Mouse (Mus musculus): ENCODE results near the gene Rusc1.

Gene Rusc1

GRCm38 (mm10) chr3:89093175-89093574 is at the start of gene Rusc1:
Gene Rusc1, minus strand, starts transcription at chr3:89093311.
- DNase-seq = peak; percentile 77 to 78

DNA sequence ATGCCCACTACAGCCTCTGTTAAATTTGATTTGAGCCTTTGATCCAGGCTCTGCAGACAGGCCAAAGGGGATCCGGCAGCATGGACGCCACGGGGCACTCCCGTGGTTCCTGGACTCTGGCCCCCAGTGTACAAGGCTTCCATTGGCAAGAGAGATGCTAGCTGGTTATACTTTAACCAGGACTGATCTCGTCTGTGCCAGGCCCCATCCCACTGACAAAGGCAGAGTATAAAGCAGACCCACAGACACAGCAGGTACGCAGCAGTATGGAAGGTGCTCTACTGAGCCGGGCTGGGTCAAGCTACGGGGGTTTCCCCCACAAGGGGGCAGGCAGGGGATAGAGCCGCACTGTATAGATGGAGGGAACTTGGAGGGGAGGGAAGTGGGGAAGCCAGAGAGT is 43.3 kb upstream of the Rusc1 start:
- DNase-seq = peak; percentile 89 to 90

- DNase-seq = no peak
These were observed 42.8 kb upstream of the Rusc1 start, which contains the start of gene Pklr for GRCm38 (mm10) chr3:89135958-89136357. Gene Pklr, plus strand, starts transcription at chr3:89136142.

DNA sequence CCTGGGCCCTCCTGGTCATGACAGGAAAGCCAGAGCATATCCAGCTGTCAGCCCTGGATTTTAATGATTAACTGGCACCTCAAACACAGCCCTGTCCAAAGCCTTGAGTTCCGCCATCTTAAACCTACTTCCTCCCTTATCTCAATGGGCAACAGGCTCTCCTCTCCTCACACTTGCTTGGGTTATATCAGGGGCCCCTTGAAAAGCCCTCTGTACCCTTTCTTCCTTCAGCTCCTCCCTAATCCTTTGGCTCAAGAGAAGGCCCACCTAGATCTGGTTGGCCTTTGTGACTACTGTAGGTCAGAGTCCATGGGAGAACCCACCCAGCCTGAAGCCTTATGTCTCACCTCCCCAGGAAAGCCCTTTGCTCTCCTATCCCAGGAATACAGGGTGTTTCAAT is 40.6 kb upstream of the Rusc1 start:
- DNase-seq = no peak

GRCm38 (mm10) chr3:89133063-89133450 is 39.9 kb upstream of the Rusc1 start:
- DNase-seq = no peak

- no peak for DNase-seq
These were observed 39.4 kb upstream of the Rusc1 start for GRCm38 (mm10) chr3:89132285-89133062.

DNA sequence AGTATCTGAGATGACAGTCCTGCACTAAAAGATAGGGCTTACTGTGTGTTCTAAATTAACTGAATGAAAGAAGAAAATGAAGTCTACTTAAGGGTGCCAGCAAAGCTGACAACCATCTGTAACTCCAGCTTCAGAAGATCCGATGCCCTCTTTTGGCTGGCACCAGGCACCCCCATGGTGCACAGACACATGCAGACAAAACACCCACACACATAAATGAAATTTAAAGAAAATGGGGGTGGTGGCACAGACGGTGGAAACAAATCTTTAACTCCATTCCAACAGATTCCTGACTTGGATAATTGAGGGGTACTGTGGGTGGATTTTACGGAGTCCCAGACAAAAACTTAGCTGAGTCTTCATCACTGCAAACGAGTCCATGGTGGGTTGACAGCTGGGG is 38.7 kb upstream of the Rusc1 start:
- DNase-seq = no peak

GRCm38 (mm10) chr3:89129908-89130307 is 36.8 kb upstream of the Rusc1 start:
- DNase-seq = no peak

- no peak for DNase-seq
These were observed 32.9 kb upstream of the Rusc1 start for GRCm38 (mm10) chr3:89125981-89126380.

- no peak for DNase-seq
These were observed 31.1 kb upstream of the Rusc1 start for GRCm38 (mm10) chr3:89124241-89124640.

DNA sequence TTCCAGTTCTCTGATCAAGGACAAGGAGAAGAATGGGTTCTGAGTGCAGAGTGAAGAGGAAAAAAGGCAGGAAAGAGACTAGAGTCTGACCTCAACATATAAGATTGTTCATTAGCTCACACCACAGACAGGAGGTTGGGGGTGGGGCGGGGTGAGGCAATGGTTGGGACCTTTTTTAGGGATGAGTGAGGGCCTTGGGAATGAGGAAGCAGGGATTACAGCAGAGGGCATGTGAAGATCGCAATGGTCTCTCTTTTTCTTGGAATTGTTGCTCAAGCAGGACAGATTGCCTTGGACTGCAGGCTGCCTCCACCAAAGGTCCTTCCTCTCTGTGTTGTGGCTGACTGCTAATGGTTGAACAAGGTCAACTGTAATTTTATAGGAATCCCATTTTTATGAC is 30.2 kb upstream of the Rusc1 start:
- DNase-seq = no peak

- DNase-seq = peak in 1 of 2 experiments; percentile 49
These were observed 22.4 kb upstream of the Rusc1 start for GRCm38 (mm10) chr3:89115522-89115921.

GRCm38 (mm10) chr3:89113058-89113457 is 19.9 kb upstream of the Rusc1 start:
- DNase-seq = peak; percentile 43 to 69

DNA sequence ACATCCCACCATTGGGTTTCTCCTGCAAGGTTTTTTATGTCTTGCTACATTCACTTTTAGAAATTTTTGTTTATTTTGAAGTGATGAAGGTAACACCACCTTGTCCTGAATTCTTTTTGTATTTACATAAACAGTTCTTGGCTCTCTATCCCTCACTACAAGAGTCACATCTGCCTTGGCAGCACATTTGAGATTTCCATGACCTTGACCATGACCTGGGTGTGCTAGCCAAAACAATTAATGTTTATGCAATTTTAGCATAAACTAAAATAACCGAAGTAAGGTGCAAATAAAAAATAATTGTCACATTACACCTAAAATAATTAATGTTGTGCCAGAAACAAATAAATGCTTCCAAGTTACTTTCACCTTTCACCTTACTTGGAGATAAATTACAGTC is 15.0 kb upstream of the Rusc1 start:
- no peak for DNase-seq

DNA sequence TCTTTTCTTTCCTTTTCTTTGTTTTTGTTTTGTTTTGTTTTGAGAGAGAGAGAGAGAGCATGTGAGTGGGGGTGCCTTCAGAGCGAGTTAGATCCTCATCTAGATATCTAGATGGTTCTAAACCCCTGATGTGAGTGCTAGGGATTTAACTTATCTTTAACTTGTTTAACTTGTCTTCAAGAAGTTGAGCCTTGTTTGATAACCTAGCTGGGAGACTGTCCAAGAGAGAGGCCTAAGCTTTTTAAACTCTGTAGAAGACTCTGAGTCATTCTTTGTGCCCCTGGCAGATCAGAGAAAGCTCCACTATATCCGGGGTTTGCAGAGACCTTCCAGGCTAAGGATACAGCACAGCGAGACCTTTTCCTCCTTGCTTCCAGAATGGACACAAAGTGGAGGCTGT is 14.4 kb upstream of the Rusc1 start:
- DNase-seq = no peak

- no peak for DNase-seq
These were observed 13.8 kb upstream of the Rusc1 start for GRCm38 (mm10) chr3:89106881-89107280.

GRCm38 (mm10) chr3:89103291-89103595 is 10.1 kb upstream of the Rusc1 start:
- no peak for DNase-seq

GRCm38 (mm10) chr3:89102495-89103290 is 9.6 kb upstream of the Rusc1 start:
- DNase-seq = no peak

DNA sequence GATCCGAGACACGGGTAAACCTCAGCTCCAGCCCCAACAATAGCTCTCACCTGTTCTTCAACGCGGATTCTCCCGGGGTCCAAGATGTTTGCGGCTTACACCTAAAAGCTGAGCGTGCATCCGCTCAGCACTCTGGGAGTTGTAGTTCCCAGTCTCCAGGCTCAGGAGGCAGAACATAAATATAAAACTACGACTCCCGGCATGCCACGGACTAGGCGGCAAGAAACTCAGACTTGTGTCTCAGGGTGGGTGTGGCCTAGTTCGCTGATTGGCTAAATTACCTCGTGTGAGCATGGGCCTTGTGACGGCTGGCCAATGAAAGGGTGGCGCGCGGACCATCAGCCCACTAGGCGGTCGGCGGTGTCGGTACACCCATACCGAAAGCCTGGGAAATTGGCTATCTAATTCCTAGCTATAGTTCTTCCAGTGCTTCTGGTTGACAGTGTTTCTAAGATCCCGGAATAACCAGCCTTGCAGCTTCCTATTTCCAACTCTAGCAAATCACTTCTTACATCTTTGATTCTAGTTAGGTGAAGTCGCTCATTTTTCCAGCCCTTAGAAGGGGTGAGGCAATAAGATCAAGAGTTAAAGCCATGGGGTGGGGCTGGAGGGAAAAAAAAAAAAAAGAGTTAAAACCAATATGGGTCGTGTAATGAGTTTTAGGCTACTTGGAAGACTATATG is 8.8 kb upstream of the Rusc1 start, which contains the start of gene Fdps:
Gene Fdps (minus strand): TSS at position 148 of the 683 bp plus-strand sequence.
- DNase-seq = peak; percentile 98 to 99

- no peak for DNase-seq
These were observed 8.3 kb upstream of the Rusc1 start for GRCm38 (mm10) chr3:89101459-89101811.

DNA sequence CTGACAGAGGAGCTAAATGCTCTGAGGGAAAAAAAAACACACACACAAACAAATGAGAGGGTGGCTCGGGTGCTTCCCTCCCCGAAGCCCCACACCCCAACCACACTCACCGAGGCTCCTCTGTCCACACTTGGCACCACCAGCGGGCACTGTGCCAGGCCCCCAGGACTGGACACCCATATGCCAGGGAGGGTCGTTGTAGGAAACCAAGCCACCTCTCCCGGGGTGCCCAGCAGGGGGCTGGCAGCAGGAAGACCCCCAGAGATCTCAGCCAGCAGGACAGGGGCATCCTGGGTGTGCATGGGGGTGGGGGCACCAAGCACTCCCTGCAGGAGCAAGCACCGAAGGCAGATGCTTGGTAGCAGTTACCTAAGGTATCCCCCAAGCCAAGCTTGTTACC is 7.7 kb upstream of the Rusc1 start, which contains the start of gene Gm43738:
Gene Gm43738 (minus strand): TSS at position 289 of the 400 bp plus-strand sequence.
- no peak for DNase-seq

- no peak for DNase-seq
These were observed 910 bp upstream of the Rusc1 start for GRCm38 (mm10) chr3:89094021-89094420.

DNA sequence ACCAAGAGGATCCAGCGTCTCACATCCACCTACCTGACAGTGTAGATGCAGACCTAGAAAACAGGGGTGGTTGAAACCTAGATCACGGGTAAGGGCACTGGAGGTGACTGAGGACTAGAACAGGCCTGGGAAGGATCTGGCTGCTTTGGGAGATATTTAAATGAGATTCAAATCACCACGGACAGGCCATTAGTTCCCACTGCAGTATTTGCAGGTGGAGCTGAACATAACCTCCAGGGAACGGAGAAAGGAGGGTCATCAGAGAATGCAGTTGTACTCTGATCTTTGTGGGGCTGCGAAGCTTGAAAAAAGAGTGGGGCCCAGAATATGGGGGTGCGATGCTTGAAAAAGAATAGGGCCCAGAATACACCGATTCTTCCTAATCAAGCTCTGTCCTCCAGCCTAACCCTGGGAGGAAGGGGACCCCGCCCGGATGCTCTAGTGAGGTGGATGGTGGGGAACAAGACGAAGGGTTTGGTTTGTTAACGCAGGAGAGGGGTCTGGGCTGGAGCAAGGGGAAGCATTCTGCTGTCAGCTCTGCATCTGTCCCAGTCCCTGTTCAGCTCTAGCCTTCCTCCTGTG is 511 bp downstream of the Rusc1 start:
- DNase-seq = no peak

All from kidney, adult 8-10 months (tissue).